Mouse (Mus musculus): ENCODE measurements at regions not wholly inside any gene's neighbourhood (a gene's known extent, or its start where the extent isn't known, plus 50 kb on each side); places are given as distances from the start of the nearest gene placed in this dataset.

DNA sequence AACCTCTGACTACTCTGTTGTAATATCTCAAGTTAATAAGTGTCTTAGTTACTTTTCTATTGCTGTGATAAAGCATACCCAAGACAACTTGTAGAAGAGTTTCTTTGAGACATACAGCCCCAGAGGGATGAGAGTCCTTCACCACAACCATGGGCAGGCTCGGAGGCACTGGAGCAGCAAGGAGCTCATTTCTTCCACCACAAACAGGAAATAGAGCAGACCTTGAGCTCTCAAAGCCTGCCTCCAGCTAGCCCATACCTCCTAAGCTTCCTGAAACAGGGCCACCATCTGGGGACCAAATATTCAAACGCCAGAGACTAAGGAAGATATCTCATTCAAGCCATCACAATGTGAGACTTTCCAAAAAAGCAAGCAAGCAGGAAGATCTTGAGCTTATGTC, 74.6 kb downstream of the Olfr267 start:
- Histone ChIP-seq H3K4me1 (replicated peaks; ENCODE audit: insufficient read depth, low read length) (no peaks in the 10 kb centered on the region), H3K4me2 (ENCODE audit: low read length) (no peak overlapping the region), H3K9ac (ENCODE audit: low read depth, low read length) (no peak overlapping the region), H3K9me3 (replicated peaks; ENCODE audit: low read length) (no peaks in the 10 kb centered on the region), H3K27me3 (ENCODE audit: insufficient read depth, low read length) (no peaks in the 10 kb centered on the region), H3K4me3 (replicated peaks; ENCODE audit: low read depth, low read length) (no peak overlapping the region), H3K36me3 (ENCODE audit: insufficient read depth, low read length) (no peaks in the 10 kb centered on the region), H3K27ac (no peak overlapping the region)
- TF ChIP-seq CTCF (IDR thresholded peaks at IDR 0.05; ENCODE audit: low read depth), result no peak
- DNase-seq (ENCODE audit: low spot score) (no peak), ATAC-seq (replicated peaks; ENCODE audit: low FRiP score, low read depth) (no peak)
- 75% methylated on average over 2 of the region's 2 CpGs for WGBS

DNA sequence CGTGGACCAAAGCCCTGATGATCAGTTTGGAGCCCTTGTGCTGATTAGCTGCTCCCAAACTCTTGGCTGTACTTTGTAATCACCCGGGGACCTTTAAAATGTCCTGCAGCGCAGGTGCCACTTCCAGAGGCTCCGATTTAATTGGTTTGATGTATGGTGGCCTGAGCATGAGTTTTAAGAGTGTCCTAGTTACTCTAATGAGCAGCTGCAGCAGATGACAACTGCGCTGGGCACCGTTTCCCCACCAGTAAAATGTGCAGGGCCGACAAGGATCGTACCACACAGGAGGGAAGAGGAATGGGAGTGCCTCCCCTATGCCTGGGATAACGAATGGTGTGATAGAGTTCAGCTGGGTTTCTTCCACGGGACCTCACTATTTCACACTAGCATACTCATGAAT, 75.3 kb downstream of the Olfr267 start:
- no peaks in the 10 kb centered on the region for H3K36me3 ChIP-seq (ENCODE audit: insufficient read depth, low read length)
- DNase-seq (ENCODE audit: low spot score), result no peak
- 64% methylated on average over 10 of the region's 10 CpGs for WGBS

DNA sequence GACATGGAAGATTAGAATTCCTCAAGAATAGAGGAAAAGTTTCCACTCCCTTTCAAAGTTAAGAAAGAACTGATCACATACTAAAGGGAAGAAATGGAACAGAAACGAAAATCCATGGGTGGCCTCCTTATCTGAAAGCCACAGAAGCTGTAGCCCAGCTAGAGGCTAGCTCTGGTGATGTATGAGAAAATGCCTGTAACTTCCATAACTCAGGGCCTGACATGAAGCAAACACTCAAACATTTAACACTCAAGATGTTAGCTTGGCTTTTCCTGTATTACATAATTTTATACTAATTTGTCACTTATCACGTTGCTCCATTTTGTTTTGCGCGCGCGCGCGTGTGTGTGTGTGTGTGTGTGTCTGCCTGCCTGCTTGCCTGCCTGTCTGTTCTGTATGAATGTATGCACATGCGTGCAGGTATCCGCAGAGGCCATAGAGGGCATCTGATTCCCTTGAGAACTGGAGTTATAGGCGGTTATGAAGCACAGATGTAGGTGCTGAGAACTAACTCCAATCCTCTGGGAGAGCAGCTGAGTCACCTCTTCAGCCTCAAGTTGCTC, 88.2 kb downstream of the Olfr267 start:
- ATAC-seq (replicated peaks; ENCODE audit: low FRiP score, low read depth), result no peak
- no peaks in the 10 kb centered on the region for H3K9me3 ChIP-seq (replicated peaks; ENCODE audit: low read length)
- H3K27ac ChIP-seq, result no peak overlapping the region
- no peaks in the 10 kb centered on the region for H3K36me3 ChIP-seq (ENCODE audit: insufficient read depth, low read length)
- no peak for DNase-seq (ENCODE audit: low spot score)
- 89% methylated on average over 11 of the region's 11 CpGs for WGBS
- no peak overlapping the region for H3K9ac ChIP-seq (ENCODE audit: low read depth, low read length)
- TF ChIP-seq CTCF (IDR thresholded peaks at IDR 0.05; ENCODE audit: low read depth), result no peak
- H3K27me3 ChIP-seq (ENCODE audit: insufficient read depth, low read length), result no peaks in the 10 kb centered on the region
- H3K4me3 ChIP-seq (replicated peaks; ENCODE audit: low read depth, low read length), result no peak overlapping the region
- no peak overlapping the region for H3K4me2 ChIP-seq (ENCODE audit: low read length)
- H3K4me1 ChIP-seq (replicated peaks; ENCODE audit: insufficient read depth, low read length), result no peaks in the 10 kb centered on the region

More for the DNA sequence above, 75.3 kb downstream of the Olfr267 start:
- TF ChIP-seq CTCF (IDR thresholded peaks at IDR 0.05; ENCODE audit: low read depth), result no peak
- H3K9me3 ChIP-seq (replicated peaks; ENCODE audit: low read length), result no peaks in the 10 kb centered on the region
- no peak overlapping the region for H3K9ac ChIP-seq (ENCODE audit: low read depth, low read length)
- H3K4me2 ChIP-seq (ENCODE audit: low read length), result no peak overlapping the region
- no peak for ATAC-seq (replicated peaks; ENCODE audit: low FRiP score, low read depth)
- no peak overlapping the region for H3K27ac ChIP-seq
- H3K27me3 ChIP-seq (ENCODE audit: insufficient read depth, low read length), result no peaks in the 10 kb centered on the region
- H3K4me3 ChIP-seq (replicated peaks; ENCODE audit: low read depth, low read length), result no peak overlapping the region
- H3K4me1 ChIP-seq (replicated peaks; ENCODE audit: insufficient read depth, low read length), result no peaks in the 10 kb centered on the region

- H3K9me3 ChIP-seq (replicated peaks; ENCODE audit: low read length), result no peaks in the 10 kb centered on the region
- no peaks in the 10 kb centered on the region for H3K27me3 ChIP-seq (ENCODE audit: insufficient read depth, low read length)
- no peak overlapping the region for H3K9ac ChIP-seq (ENCODE audit: low read depth, low read length)
- no peak overlapping the region for H3K4me2 ChIP-seq (ENCODE audit: low read length)
- TF ChIP-seq CTCF (IDR thresholded peaks at IDR 0.05; ENCODE audit: low read depth), result no peak
- WGBS, result 61% methylated on average over 5 of the region's 5 CpGs
- no peak for DNase-seq (ENCODE audit: low spot score)
- H3K27ac ChIP-seq, result no peak overlapping the region
- H3K36me3 ChIP-seq (ENCODE audit: insufficient read depth, low read length), result no peaks in the 10 kb centered on the region
- no peak for ATAC-seq (replicated peaks; ENCODE audit: low FRiP score, low read depth)
- H3K4me3 ChIP-seq (replicated peaks; ENCODE audit: low read depth, low read length), result no peak overlapping the region
- H3K4me1 ChIP-seq (replicated peaks; ENCODE audit: insufficient read depth, low read length), result no peaks in the 10 kb centered on the region
Measured at GRCm38 (mm10) chr4:58698828-58699227, 88.7 kb downstream of the Olfr267 start.

DNA sequence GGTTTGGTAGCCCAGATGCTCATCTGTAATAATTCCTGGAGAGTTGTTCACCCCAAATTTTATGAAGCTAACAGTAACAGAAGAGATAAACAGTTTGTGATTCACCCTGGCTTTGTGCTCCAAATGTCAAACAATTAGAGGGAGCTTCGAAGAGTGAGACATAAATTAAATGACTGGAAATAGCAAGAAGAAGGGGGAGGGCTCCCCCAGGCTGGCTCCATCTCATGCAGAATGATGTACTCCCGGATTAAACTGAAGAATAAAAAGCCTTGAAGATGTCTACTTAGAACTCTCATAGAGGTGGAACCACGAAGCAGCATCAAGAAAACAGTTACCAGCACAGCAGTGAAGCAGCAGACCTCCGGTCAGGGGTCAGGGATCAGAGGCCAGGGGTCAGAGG, 90.8 kb downstream of the Olfr267 start:
- no peak overlapping the region for H3K9ac ChIP-seq (ENCODE audit: low read depth, low read length)
- no peak overlapping the region for H3K4me2 ChIP-seq (ENCODE audit: low read length)
- H3K36me3 ChIP-seq (ENCODE audit: insufficient read depth, low read length), result no peaks in the 10 kb centered on the region
- H3K27me3 ChIP-seq (ENCODE audit: insufficient read depth, low read length), result no peaks in the 10 kb centered on the region
- TF ChIP-seq CTCF (IDR thresholded peaks at IDR 0.05; ENCODE audit: low read depth), result no peak
- 64% methylated on average over 4 of the region's 4 CpGs for WGBS
- ATAC-seq (replicated peaks; ENCODE audit: low FRiP score, low read depth), result no peak
- no peak overlapping the region for H3K4me3 ChIP-seq (replicated peaks; ENCODE audit: low read depth, low read length)
- no peaks in the 10 kb centered on the region for H3K4me1 ChIP-seq (replicated peaks; ENCODE audit: insufficient read depth, low read length)
- no peaks in the 10 kb centered on the region for H3K9me3 ChIP-seq (replicated peaks; ENCODE audit: low read length)
- no peak overlapping the region for H3K27ac ChIP-seq
- no peak for DNase-seq (ENCODE audit: low spot score)

- no peak overlapping the region for H3K9ac ChIP-seq (ENCODE audit: low read depth, low read length)
- no peak for TF ChIP-seq CTCF (IDR thresholded peaks at IDR 0.05; ENCODE audit: low read depth)
- ATAC-seq (replicated peaks; ENCODE audit: low FRiP score, low read depth) (no peak), DNase-seq (ENCODE audit: low spot score) (no peak)
- no peaks in the 10 kb centered on the region for H3K27me3 ChIP-seq (ENCODE audit: insufficient read depth, low read length)
- no peak overlapping the region for H3K4me2 ChIP-seq (ENCODE audit: low read length)
- H3K27ac ChIP-seq, result no peak overlapping the region
- no peaks in the 10 kb centered on the region for H3K4me1 ChIP-seq (replicated peaks; ENCODE audit: insufficient read depth, low read length)
- H3K36me3 ChIP-seq (ENCODE audit: insufficient read depth, low read length), result no peaks in the 10 kb centered on the region
- H3K9me3 ChIP-seq (replicated peaks; ENCODE audit: low read length), result no peaks in the 10 kb centered on the region
- H3K4me3 ChIP-seq (replicated peaks; ENCODE audit: low read depth, low read length), result no peak overlapping the region
- 60% methylated on average over 6 of the region's 6 CpGs for WGBS
Measured at GRCm38 (mm10) chr4:58695281-58695680, 92.2 kb downstream of the Olfr267 start.

- Histone ChIP-seq H3K9me3 (replicated peaks; ENCODE audit: low read length) (no peaks in the 10 kb centered on the region), H3K4me2 (ENCODE audit: low read length) (no peak overlapping the region), H3K27ac (no peak overlapping the region), H3K4me3 (replicated peaks; ENCODE audit: low read depth, low read length) (no peak overlapping the region), H3K4me1 (replicated peaks; ENCODE audit: insufficient read depth, low read length) (no peaks in the 10 kb centered on the region), H3K27me3 (ENCODE audit: insufficient read depth, low read length) (no peaks in the 10 kb centered on the region), H3K36me3 (ENCODE audit: insufficient read depth, low read length) (no peaks in the 10 kb centered on the region), H3K9ac (ENCODE audit: low read depth, low read length) (no peak overlapping the region)
- ATAC-seq (replicated peaks; ENCODE audit: low FRiP score, low read depth), result no peak
- no peak for TF ChIP-seq CTCF (IDR thresholded peaks at IDR 0.05; ENCODE audit: low read depth)
- WGBS, result 83% methylated on average over 6 of the region's 6 CpGs
- no peak for DNase-seq (ENCODE audit: low spot score)
Measured at GRCm38 (mm10) chr4:58693018-58693417, 94.5 kb downstream of the Olfr267 start.
